Mouse (Mus musculus) testis, adult 2 months (tissue): ENCODE results near the gene 1700020D05Rik.

Experiments
- CTCF ChIP-seq: fragments of 200-500 bp; IDR thresholded peaks from 2 replicates; pipeline ENCODE4 v1.5.1; 2012; ENCODE audit warnings: low read depth, mild to moderate bottlenecking, inconsistent platforms, low read length, moderate library complexity; ENCODE audit not compliant: control insufficient read depth, insufficient read depth, insufficient replicate concordance
- POLR2A ChIP-seq: fragments of 200-500 bp; IDR thresholded peaks from 2 replicates; pipeline ENCODE4 v1.6.1; 2012; ENCODE audit warnings: low read depth, mild to moderate bottlenecking, inconsistent platforms, low read length, moderate library complexity; ENCODE audit not compliant: control insufficient read depth

GRCm38 (mm10) chr19:5512091-5513004, 8.8 kb upstream of the 1700020D05Rik start:
- no peak for TF ChIP-seq POLR2A
- TF ChIP-seq CTCF = no peak
